Mouse (Mus musculus) kidney, adult 9 months (tissue): Measurements from ENCODE around the gene Npc2.

Experiments used
- DNase-seq: peaks from one replicate; pipeline ENCODE4 v3.0.0; 2022

Gene Npc2

DNA sequence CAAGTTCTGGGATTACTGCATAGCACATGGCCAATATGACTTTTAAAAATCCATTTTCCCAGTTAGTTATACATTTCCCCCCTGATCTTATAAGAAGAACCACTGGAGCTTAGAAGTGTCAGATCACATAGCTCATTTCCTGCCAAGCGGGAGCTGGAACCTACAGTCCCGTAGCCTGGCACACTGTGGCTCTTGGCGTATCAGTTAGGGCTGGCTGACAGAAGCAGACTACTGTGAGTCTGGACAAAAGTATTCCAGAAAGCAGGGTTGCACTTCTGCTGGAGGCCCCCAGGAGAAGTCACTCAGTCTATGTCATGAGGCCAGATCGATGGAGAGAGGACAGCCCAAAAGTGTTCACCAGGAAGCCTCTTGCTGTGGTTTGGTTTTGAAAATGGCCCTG, 46.6 kb downstream of the Npc2 start:
- no peak for DNase-seq

DNA sequence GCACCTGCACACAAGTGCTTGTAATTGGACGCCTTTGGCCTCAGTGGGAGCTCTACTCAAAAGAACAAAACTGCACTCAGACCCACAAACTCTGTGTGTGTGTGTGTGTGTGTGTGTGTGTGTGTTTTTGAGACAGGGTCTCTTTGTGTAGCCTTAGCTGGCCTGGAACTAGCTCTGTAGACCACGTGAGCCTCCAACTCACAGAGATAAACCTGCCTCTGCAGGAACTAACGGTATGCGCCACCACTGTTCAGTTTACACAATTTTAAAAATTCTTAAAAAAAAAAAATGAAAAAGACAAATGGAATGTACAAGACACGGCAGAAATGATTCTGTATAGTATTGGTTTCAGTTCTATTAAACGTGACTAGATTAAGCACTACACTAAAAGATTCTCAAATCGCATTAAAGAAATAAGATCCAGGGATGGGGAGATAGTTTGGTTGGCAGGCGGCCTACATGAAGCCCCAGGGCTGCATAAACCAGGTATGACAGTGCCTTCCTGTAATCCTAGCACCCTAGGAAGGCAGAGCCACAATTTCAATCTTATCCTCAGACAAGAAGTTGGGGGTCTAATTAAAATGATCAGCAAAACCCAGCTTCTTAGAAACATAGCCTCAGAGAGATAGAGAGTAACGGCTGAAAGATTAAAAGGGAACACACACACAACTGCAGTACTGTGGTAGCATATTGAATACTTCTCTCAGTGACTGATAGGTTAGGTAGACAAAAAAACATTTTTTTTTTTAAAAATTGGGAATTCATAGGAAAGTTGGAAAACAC, 54.3 kb downstream of the Npc2 start:
- DNase-seq = no peak

DNA sequence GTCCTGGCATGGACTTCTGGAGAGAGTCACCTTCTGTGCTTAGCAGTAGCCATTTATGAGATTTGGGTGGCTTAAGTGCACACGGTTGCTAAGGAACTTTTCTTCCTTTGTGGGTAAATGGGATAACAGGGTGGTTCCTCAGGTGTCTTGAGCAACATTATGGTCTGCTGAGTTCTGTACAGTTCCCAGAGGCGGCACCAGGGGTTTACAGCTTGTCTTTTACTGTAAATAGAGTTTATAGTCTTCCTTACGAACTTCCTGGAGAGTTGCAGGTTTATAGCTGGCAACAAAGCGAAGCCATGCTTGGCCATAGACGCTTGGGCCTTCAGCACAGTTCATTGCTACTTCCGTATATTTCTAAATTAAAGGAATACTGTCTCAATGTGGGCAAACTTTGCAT, 58.4 kb downstream of the Npc2 start:
- no peak for DNase-seq

DNA sequence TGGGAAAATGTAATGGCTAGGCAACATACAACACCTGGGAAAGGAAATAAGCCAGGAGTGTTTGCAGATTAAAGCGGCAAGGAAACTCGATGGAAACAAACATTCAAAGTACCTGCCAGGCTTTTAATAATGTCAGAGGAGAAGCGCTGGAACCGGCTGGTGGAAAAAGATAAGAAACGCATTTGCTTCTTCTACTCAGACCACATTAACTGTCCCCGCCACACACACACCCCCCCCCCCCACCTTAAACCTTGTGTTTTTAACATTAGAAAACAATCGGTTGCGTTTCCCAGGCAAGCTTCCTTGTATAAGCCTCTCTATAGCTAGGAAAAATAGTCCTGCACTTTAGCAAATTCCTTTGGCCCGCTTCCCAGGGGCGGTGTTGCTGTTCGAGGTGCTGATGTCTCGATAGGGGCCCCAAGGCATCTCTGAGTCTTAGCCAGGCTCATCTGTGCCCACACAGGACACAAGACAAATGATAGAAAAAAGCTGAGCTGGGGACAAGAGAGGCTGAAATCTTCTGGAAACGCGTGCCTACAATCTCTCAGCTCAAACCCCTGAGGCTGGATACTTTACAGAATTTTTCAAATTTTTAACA, 63.0 kb downstream of the Npc2 start:
- peak; percentile 2 for DNase-seq

DNA sequence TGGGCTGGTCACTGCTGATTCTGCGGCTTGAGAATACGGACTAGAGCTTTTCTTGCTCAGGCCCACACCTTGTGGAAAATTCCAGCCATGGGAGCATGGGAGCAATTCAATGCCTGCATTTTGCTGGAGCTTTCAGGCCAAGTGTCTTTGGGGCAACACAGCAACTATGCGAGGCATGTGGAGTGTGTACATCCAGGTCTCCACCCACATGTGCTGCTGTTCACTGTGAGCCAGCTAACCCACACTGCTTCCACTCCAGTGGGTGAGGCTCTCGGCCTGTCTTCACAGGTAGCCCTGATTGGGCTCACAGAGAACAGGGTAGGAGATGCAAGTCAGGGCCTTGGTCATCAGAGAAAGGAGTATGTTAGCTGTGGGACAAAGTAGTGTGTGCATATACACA, 65.1 kb downstream of the Npc2 start:
- DNase-seq = no peak

DNA sequence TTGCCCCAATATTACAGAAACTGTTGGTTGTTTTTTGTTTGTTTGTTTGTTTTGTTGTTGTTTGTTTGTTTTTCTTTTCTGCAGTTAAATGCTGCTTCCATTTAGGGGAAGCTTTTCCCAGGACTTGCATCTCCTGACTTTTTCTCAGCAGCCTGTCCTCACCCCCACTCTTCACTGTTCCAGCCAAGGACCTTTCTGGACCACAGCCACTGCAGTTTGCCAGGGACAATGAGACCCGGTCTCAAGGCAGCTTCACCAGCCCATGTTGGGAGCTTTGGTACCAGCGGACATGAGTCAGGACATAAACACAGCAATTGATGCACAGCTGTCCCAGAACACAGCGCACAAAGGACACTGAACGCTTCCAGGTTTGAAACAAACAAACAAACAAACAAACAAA, 66.1 kb downstream of the Npc2 start:
- no peak for DNase-seq
